Mouse (Mus musculus): ENCODE data around the gene Sult1a1. TPM values are rescaled to one million over a fixed set of nuclear protein-coding genes. Genes with fewer than 3 reads are reported as not detected.

Gene Sult1a1
- total RNA-seq, 2 experiments from 2014 or later: 9.6 to 15.9 TPM

DNA sequence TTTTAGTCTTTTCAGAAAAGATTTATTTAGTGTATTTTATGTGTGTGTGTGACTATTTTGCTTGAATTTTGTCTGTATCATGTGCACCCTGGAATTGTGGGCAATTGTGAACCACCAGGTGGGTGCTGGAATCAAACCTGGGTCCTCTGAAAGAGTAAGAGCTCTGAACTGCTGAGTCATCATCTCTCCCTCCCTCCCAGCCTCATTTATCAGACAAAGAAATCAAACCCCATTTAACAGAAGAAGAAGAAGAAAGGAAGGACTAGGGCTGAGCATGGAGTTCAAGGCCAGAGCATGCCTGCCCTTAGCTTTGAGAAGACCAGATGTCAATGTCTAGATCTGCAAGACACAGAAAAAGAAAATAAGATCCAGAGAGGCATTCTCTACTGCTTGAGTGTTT is 40.9 kb downstream of the Sult1a1 start:
- DNase-seq (ENCODE audit: low spot score in 2 of 2): no peak
- intact Hi-C loops (cut with DNase I): no loop called here

DNA sequence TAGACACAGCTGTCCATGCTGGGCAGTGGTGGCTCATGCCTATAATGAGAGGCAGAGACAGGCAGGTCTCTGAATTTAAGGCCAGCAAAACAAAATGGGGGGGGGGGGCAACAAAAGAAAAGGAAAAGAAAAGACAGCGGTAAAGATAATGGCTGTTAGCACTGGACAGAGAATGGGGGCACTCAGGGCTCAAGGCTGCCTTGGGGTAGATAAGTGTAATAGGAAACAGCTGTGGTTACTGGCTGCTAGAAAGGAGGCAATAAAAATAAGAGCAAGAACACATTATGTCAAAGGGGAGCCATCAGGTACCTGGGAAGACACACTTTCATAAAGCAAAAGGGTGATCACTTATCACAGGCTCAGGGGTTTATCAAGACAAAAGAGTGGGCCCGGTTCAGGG is 43.8 kb downstream of the Sult1a1 start:
- no peak for DNase-seq (ENCODE audit: low spot score in 2 of 2)
- intact Hi-C loops (cut with DNase I): no loop called here

DNA sequence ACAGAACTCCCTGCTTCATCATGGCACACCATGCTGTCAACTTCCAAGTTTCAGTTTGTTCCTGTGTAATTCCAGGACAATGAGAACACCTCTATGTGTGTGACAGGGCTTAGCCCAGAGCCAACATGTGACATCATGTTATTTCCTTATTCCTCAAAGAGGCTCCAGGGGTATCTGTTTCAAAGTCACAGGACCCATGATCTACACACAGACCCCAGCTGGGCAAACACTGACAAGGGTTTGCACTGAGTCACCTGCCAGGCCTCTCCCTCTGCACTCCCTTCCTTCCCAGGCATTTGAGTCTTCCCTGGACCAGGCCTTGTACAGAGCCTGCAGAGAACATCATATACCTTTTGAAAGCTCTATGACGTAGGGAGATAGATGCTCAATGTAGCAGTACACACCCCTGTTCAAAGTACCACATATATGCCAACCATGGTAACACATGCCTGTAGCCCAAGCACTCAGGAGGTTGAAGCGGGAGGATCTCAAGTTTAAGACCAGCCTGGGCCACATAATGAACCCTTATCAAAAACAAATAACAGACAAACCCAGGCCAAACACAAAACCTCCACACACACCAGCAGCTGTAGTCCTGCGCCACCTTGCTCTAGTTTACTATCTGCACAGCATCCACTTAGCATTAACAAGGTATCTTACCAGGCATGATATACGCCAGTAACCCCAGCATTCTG is 45.3 kb downstream of the Sult1a1 start, which contains the start of gene Nupr1:
Nupr1 (minus strand) TSS at position 38 of the 695 bp plus-strand sequence.
- no peak for DNase-seq (ENCODE audit: low spot score in 2 of 2)
- intact Hi-C loops (cut with DNase I): no loop called here

DNA sequence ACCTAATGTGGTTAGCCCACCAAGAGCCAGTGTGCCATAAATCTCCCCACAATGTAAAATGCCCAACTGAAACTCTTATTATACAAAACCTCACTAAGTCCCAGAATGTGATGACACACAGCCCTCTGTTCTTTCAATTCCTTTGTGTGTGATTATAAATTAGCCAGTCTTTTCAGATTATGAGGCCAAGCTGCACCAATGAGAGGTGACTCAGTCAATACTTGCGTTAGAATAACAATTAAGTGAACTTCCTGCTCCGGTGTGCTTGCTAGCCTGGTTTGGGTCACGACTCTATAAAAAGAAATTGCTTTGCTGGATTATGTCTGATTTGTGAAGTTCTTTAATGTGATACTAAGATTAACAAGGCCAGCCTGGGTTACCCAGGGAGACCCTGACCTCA is 46.3 kb downstream of the Sult1a1 start:
- intact Hi-C loops (cut with DNase I): no loop called here
- no peak for DNase-seq (ENCODE audit: low spot score in 2 of 2)

DNA sequence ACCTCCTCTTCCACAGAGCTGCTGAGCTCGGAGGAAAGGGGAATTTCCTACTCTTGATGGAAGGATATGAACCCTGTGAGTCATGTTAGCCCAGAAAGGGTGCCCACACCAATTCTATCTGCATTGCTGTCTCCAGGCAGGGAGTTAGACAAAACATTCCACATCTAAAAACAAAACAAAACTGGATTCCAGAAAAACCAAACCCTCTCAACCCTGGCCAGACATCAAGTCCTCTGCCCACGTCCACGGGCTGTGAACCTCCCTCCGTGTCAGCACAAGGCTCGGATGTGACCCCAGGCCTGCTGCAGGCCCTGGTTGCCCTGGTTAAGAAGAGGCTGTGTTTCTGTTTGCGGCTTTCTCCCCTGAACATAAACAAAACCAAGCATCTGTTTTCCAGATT is 48.1 kb downstream of the Sult1a1 start:
- intact Hi-C loops (cut with DNase I): no loop called here
- no peak for DNase-seq (ENCODE audit: low spot score in 2 of 2)

DNA sequence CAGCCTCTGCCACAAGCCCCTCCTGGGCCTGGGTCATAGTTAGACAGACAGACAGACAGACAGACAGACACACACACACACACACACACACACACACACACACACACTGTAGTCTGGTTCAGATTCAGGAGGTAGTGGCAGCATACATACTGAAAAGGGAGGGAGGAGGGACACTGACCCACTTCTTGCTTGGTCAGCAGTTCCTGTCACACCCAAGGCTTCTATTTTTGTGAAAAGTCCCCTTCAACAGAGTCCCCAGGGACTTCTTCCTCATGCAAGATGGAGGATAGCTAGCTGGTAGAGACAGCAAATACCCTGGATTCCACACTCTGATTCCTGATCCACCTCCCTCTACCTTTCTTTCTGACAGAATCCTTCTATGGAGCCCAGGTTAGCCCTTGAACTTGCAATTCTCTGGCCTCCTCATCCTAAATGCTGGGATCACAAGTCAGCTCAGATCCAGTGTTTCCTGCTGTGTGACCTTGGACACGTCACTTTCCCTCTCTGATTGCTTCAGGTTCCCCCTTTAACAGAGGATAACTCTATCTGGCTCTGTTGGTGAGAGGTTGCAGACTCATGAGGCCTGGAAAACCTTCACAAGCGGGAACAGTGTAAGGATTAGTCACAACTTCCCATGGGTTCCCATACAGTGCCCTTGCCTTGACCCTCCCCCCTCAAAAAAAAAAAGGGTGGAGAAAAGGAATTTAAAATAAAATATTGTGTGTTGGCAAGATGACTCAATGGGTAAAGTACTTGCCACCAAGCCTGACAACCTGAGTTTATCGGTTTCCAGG is 50.2 kb downstream of the Sult1a1 start:
- no peak for DNase-seq (ENCODE audit: low spot score in 2 of 2)
- intact Hi-C loops (cut with DNase I): no loop called here

DNA sequence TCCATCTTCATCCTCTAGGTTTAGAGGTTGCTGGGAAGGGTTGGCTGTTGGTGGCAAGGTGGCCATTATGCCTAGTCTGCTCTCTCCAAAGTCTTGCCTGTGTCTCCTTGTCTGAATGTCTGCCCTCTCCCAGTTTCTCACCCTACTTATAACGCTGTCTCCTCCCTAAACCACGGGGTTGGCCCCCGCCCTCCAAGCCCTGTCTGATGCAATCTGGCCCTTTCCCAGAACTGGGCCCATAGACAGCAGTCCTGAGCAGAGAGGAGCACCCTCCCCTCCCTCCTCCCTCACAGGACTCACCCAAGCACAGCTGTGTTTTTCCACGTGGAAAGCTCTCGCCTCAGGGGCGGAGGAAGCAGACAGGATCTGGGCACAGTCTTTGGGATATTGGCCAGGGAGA is 50.9 kb downstream of the Sult1a1 start:
- intact Hi-C loops (cut with DNase I): no loop called here
- DNase-seq (ENCODE audit: low spot score in 2 of 2): peak; percentile 7 to 36

DNA sequence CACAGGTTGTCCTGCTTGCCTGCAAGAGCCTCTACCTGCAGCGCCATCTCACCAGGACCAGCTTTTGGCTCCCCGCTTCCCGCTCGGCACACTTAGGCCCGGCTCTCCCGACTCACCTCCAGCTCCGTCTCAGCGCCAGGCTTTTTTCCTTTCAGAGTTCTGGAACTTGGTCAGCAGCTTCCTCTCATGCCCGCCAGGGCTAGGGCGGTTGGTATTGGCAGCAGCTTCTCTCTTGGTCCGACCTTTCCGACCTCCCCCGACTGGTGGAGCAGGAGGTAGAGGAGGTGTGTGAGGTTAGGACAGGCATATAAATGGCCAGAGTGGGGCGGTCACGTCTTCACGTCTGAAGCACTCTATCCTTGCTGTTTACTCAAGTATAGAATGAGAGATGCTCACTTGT is 51.5 kb downstream of the Sult1a1 start:
- DNase-seq (ENCODE audit: low spot score in 2 of 2): no peak
- intact Hi-C loops (cut with DNase I): no loop called here

DNA sequence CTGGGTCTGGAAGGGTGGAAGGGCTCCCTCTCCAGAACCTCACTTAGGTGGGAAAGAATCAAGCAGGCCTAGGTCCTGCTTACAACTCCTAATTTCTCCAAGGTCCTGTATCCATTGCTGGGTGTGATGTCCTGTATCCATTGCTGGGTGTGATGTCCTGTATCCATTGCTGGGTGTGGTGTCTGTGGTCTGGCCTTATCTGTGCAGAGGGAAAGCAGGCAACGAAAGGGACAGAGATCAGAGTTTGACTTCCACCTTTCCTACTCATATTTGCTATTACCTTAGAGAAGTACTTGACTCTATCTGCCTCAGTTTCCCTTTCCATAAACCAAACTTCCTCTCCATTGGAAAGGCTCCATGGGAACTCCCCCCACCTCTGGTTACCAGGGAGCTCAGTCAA is 52.9 kb downstream of the Sult1a1 start:
- no peak for DNase-seq (ENCODE audit: low spot score in 2 of 2)
- intact Hi-C loops (cut with DNase I): no loop called here

Other genes with a start within 250 kb of the Sult1a1 start
- 10 to 100 TPM; 11.0 to 11.6 TPM for gene Rabep2, start 247.7 kb downstream of the Sult1a1 start, total RNA-seq (2021)
- gene Atp2a1, start 213.3 kb downstream of the Sult1a1 start, total RNA-seq (2021): under 1 TPM in 1 of 2 experiments, not detected in 1; 0.54 TPM
- 10 to 100 TPM; 68.5 to 73.5 TPM for gene Sh2b1, start 201.0 kb downstream of the Sult1a1 start, total RNA-seq (2021)
- 10 to 100 TPM; 77.2 to 81.6 TPM for gene Tufm, start 189.1 kb downstream of the Sult1a1 start, total RNA-seq (2021)
- 100 to 1,000 TPM; 102 to 144 TPM for gene Atxn2l, start 173.0 kb downstream of the Sult1a1 start, total RNA-seq (2021)
- 100 to 1,000 TPM; 169 to 193 TPM for gene Eif3c, start 110.0 kb downstream of the Sult1a1 start, total RNA-seq (2021)
- gene Apobr, start 91.5 kb downstream of the Sult1a1 start, total RNA-seq (2021): under 1 TPM; 0.39 to 0.63 TPM
- 10 to 100 TPM; 27.4 to 35.8 TPM for gene Cln3, start 90.6 kb downstream of the Sult1a1 start, total RNA-seq (2021)
- gene Il27, start 81.5 kb downstream of the Sult1a1 start, total RNA-seq (2021): not detected
- gene Nupr1, start 45.6 kb downstream of the Sult1a1 start, total RNA-seq (2021): 10 to 100 TPM; 16.6 to 17.2 TPM
- 10 to 100 TPM; 27.2 to 38.4 TPM for gene Sgf29, start 27.1 kb downstream of the Sult1a1 start, total RNA-seq (2021)
- gene Bola2, start 19.0 kb upstream of the Sult1a1 start, total RNA-seq (2021): 100 to 1,000 TPM in 1 of 2 experiments, 10 to 100 TPM in 1; 85.8 to 109 TPM
- 10 to 100 TPM; 17.6 to 20.3 TPM for gene Slx1b, start 19.4 kb upstream of the Sult1a1 start, total RNA-seq (2021)
- gene Coro1a, start 31.4 kb upstream of the Sult1a1 start, total RNA-seq (2021): 100 to 1,000 TPM; 159 to 176 TPM
- 100 to 1,000 TPM; 148 to 172 TPM for gene Mapk3, start 83.2 kb upstream of the Sult1a1 start, total RNA-seq (2021)
- gene Gdpd3, start 89.9 kb upstream of the Sult1a1 start, total RNA-seq (2021): 1 to 10 TPM in 1 of 2 experiments, under 1 TPM in 1; 0.99 to 3.0 TPM
- 100 to 1,000 TPM; 303 to 345 TPM for gene Ypel3, start 100.5 kb upstream of the Sult1a1 start, total RNA-seq (2021)
- under 1 TPM; 0.54 to 0.68 TPM for gene Tbx6, start 105.1 kb upstream of the Sult1a1 start, total RNA-seq (2021)
- gene Ppp4c, start 116.1 kb upstream of the Sult1a1 start, total RNA-seq (2021): 10 to 100 TPM; 47.5 to 49.9 TPM
- gene Fam57b, start 121.2 kb upstream of the Sult1a1 start, total RNA-seq (2021): 10 to 100 TPM; 81.6 to 84.1 TPM
- not detected for gene 4930451I11Rik, start 155.2 kb upstream of the Sult1a1 start, total RNA-seq (2021)
- 10 to 100 TPM; 56.3 to 67.0 TPM for gene Doc2a, start 171.0 kb upstream of the Sult1a1 start, total RNA-seq (2021)
- gene Hirip3, start 185.5 kb upstream of the Sult1a1 start, total RNA-seq (2021): 10 to 100 TPM; 31.1 to 33.8 TPM
- gene Ino80e, start 185.9 kb upstream of the Sult1a1 start, total RNA-seq (2021): 10 to 100 TPM; 47.8 to 49.4 TPM
- 100 to 1,000 TPM; 152 to 156 TPM for gene Taok2, start 208.3 kb upstream of the Sult1a1 start, total RNA-seq (2021)
- gene Tmem219, start 246.5 kb upstream of the Sult1a1 start, total RNA-seq (2021): 10 to 100 TPM; 22.4 to 25.3 TPM

All from left cerebral cortex, postnatal 36 days (tissue).